Mouse (Mus musculus) left cerebral cortex, postnatal 10 days (tissue): Measurements from ENCODE around the gene Gm36079. TPM values are rescaled to one million over a fixed set of nuclear protein-coding genes. Genes with fewer than 3 reads are reported as not detected.
A peak's percentile ranks its signal among the peaks of the same experiment; 100 is the strongest.
"Not testable (repeated sequence)": the region's sequence is repeated elsewhere in the genome, so short reads cannot be mapped to it uniquely, and the experiment has no call there.

Experiments used
- DNase-seq, 2 experiments: peaks; one replicate each; pipeline ENCODE4 v3.0.0; 2021 to 2022; ENCODE audit warnings: low spot score in 2 of 2, mixed read lengths in 1 of 2; ENCODE audit errors: extremely low spot score in 1 of 2
- intact Hi-C: fragments of 180-260 bp; cut with DNase I; formaldehyde crosslinking; loops from one replicate; pipeline ENCODE4 v1.15.1; 2025
- total RNA-seq, 2 experiments: library from RNA; stranded (reverse); gene quantifications; 2 replicates each; pipeline ENCODE4 v1.2.3; 2021

Gene Gm36079
- total RNA-seq, 2 experiments from 2014 or later: not detected

GRCm38 (mm10) chr13:120025004-120025403, 1.8 kb downstream of the Gm36079 start:
- intact Hi-C loops, DNase-seq: not testable (repeated sequence)

GRCm38 (mm10) chr13:120024581-120024980, 2.2 kb downstream of the Gm36079 start:
- DNase-seq, intact Hi-C loops: not testable (repeated sequence)

- DNase-seq: peak in 1 of 2 experiments; percentile 12
- intact Hi-C loops: not testable (repeated sequence)
Measured at GRCm38 (mm10) chr13:120021477-120021876, 5.3 kb downstream of the Gm36079 start.

- DNase-seq, intact Hi-C loops: not testable (repeated sequence)
Measured at GRCm38 (mm10) chr13:120015348-120016007, 11.3 kb downstream of the Gm36079 start.

GRCm38 (mm10) chr13:120013962-120014361, 12.8 kb downstream of the Gm36079 start:
- DNase-seq, intact Hi-C loops: not testable (repeated sequence)

GRCm38 (mm10) chr13:120013544-120013943, 13.3 kb downstream of the Gm36079 start:
- DNase-seq, intact Hi-C loops: not testable (repeated sequence)

GRCm38 (mm10) chr13:120010068-120010467, 16.7 kb downstream of the Gm36079 start:
- intact Hi-C loops, DNase-seq: not testable (repeated sequence)

GRCm38 (mm10) chr13:119999215-119999614, 27.6 kb downstream of the Gm36079 start:
- intact Hi-C loops, DNase-seq: not testable (repeated sequence)

GRCm38 (mm10) chr13:119998442-119999086, 28.2 kb downstream of the Gm36079 start:
- intact Hi-C loops: not testable (repeated sequence)

GRCm38 (mm10) chr13:119991917-119992496, 34.8 kb downstream of the Gm36079 start:
- intact Hi-C loops, DNase-seq: not testable (repeated sequence)

More at GRCm38 (mm10) chr13:119998442-119999086, 28.2 kb downstream of the Gm36079 start:
- not testable (repeated sequence) for DNase-seq

GRCm38 (mm10) chr13:119991264-119991663, 35.5 kb downstream of the Gm36079 start:
- DNase-seq, intact Hi-C loops: not testable (repeated sequence)

Other genes with a start within 250 kb of the Gm36079 start
- 10 to 100 TPM; 41.5 to 44.3 TPM for gene Zfp131, start 236.1 kb downstream of the Gm36079 start, total RNA-seq
- not detected for gene AF067063, start 196.8 kb downstream of the Gm36079 start, total RNA-seq
- gene D13Ertd608e, start 191.0 kb downstream of the Gm36079 start, total RNA-seq: not detected
- not detected for gene Tcstv1, start 132.2 kb downstream of the Gm36079 start, total RNA-seq
- gene Gm21761, start 97.7 kb downstream of the Gm36079 start, total RNA-seq: not detected
- not detected for gene B020031M17Rik, start 76.2 kb downstream of the Gm36079 start, total RNA-seq
- not detected for gene Gm21188, start 25.2 kb upstream of the Gm36079 start, total RNA-seq
- not detected for gene Gm20767, start 113.2 kb upstream of the Gm36079 start, total RNA-seq
- gene Gm21818, start 145.4 kb upstream of the Gm36079 start, total RNA-seq: not detected
- not detected for gene Gm21762, start 188.9 kb upstream of the Gm36079 start, total RNA-seq
- not detected for gene Gm21731, start 212.1 kb upstream of the Gm36079 start, total RNA-seq
- gene AF067061, start 236.1 kb upstream of the Gm36079 start, total RNA-seq: not detected